Mouse (Mus musculus) G1E (cell line): ENCODE measurements around the gene Rnf216.

Source experiments
- CTCF ChIP-seq: IDR thresholded peaks from 2 replicates; pipeline ENCODE4 v1.5.1; 2012; ENCODE audit warnings: low read depth, low read length, inconsistent platforms, mixed read lengths
- GATA1 ChIP-seq: IDR thresholded peaks from 2 replicates; pipeline ENCODE4 v1.6.1; 2012; ENCODE audit warnings: borderline replicate concordance, low read length, inconsistent platforms, mixed read lengths

DNA sequence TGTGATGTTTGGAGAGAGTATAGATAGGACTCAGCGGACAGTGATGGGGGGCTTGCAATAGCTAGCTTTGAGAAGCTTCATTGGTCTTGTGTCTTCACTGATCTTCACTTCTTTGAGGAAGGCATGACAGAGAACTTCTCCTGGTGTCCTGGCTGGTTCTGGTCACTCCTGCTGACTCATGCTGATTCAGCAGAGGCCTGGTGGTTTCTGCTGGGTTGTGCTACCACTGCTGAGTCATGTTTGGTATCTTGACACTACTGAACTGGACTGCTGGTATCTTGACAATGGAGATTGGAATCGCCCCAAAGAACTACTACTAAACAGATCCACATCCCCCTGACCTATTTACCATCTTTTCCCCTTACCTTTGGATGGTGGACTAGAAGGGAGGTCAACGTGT is 42.7 kb upstream of the Rnf216 start:
- TF ChIP-seq CTCF (no peak), GATA1 (no peak)
